Mouse (Mus musculus) embryonic facial prominence, embryonic 10.5 days (tissue): ENCODE data around the gene Tdrd3. TPM values are rescaled to one million over a fixed set of nuclear protein-coding genes. Genes with fewer than 3 reads are reported as not detected.

Experiments used
- DNase-seq: peaks from one replicate; pipeline ENCODE4 v3.0.0-alpha.2; 2017; ENCODE audit warnings: low spot score
- H3K27ac ChIP-seq: fragments of 300-500 bp; sonication (generic); replicated peaks from 2 replicates; pipeline ENCODE4 v1.5.1; 2016; ENCODE audit warnings: mild to moderate bottlenecking
- H3K27me3 ChIP-seq: fragments of 300-500 bp; sonication (generic); replicated peaks from 2 replicates; pipeline ENCODE4 v1.6.1; 2016; ENCODE audit warnings: low read depth, mild to moderate bottlenecking; ENCODE audit not compliant: poor library complexity, severe bottlenecking
- H3K36me3 ChIP-seq: fragments of 300-500 bp; sonication (generic); replicated peaks from 2 replicates; pipeline ENCODE4 v1.6.1; 2016; ENCODE audit warnings: mild to moderate bottlenecking, moderate library complexity
- H3K4me1 ChIP-seq: fragments of 300-500 bp; sonication (generic); 2 replicates; pipeline ENCODE4 v1.6.1; 2016
- H3K4me3 ChIP-seq: fragments of 300-500 bp; sonication (generic); 2 replicates; pipeline ENCODE4 v1.5.1; 2016; ENCODE audit warnings: mild to moderate bottlenecking, moderate library complexity
- H3K9me3 ChIP-seq: fragments of 300-500 bp; sonication (generic); 2 replicates; pipeline ENCODE4 v1.6.1; 2016; ENCODE audit warnings: mild to moderate bottlenecking
- WGBS: fragments of 180-500 bp; shearing (Covaris S2); methylation state at CpG from one replicate; pipeline ENCODE4 v1.1.7; 2016; 5-methylcytosine and 5-hydroxymethylcytosine counted together
- polyA plus RNA-seq: library from polyadenylated mRNA; unstranded; fragments of >200 nt; fragmentation: Nextera tagmentation; extraction: Ambion mirVana; gene quantifications from 2 replicates; pipeline ENCODE4 v1.2.1, GENCODE M21; 2016

Tdrd3 gene
- polyA plus RNA-seq, 1 experiment from 2014 or later: 38.0 TPM

DNA sequence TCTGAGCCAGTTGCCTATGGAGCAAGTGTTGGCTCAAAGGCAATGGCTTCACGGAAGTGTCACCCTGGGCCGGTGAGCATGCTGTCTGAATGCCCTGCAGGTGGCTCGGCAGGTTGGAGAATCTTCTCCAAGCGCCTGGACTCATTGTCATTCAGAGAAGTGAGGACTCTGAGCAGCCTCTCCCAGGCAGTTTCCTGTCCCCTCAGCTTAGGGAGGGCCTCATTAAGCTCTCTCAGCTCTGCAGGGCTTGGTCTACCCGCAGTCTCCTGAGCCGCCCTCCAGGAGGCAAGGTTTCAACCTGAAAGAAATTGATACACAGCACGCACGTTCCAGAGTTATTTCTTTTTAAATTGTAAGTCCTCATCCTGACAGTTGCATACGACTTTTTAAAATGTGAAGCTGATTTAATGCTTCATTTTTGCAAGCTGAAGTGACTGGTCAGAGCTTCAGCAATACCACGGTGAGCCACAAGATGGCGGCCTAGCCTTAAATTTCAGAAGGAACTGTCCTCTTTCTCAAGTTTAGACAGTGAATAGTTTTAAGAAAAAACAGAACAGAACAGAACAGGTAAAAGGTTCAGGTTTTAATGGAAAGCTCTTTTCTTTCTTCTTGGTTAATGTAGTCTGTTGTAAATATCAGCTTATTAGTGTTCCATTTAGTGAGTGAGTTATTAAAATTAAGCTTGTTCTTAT, 47.7 kb downstream of the Tdrd3 start:
- peak; percentile 77 for DNase-seq
- H3K4me3 ChIP-seq: no peak overlapping the region
- peaks cover 15% of the 10 kb centered on the region for H3K36me3 ChIP-seq
- no peaks in the 10 kb centered on the region for H3K27me3 ChIP-seq
- no peak overlapping the region for H3K27ac ChIP-seq
- WGBS: 17% methylated on average over 11 of the region's 11 CpGs
- no peaks in the 10 kb centered on the region for H3K9me3 ChIP-seq
- no peaks in the 10 kb centered on the region for H3K4me1 ChIP-seq

DNA sequence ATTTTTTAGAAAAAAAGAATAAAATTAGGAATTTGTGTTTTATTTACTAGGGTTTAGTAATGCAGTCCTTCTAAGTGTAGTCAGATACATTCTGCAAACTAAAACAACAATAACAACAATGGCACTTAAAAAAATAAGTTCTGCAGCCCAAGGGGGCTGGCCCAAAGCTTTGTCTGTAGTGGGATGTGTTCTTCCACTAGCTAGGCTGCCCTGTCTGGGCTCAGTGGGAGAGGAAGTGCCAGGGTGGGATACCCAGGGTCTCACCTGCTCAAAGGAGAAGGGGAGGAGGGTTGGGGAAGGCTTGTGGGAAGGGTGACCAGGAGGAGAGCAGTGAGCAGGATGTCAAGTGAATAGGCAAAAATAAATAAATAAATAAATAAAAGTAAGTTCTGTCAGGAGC, 48.2 kb downstream of the Tdrd3 start:
- Histone ChIP-seq H3K27me3 (no peaks in the 10 kb centered on the region), H3K4me1 (no peaks in the 10 kb centered on the region), H3K4me3 (no peak overlapping the region), H3K27ac (no peak overlapping the region), H3K9me3 (no peaks in the 10 kb centered on the region), H3K36me3 (peaks cover 15% of the 10 kb centered on the region)
- no peak for DNase-seq

DNA sequence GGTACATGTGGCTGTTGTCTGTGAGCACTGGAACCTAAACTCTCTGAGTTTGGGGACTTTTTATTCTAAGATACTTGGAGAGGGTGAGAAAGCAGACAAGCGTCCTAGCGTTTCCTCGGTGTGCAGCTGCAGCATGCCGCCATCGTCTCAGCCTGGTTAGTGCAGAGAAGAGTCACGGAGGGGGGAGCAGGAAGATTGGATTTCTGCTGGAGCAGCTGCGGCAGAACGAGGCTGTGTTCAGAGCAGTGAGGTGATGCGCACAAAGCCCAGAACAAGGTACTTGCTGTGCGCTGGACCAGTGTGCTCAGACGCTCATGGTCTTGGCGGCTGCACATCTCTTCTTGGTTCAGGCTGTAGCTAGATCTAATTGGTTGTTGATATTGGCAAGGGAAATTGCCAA, 51.1 kb downstream of the Tdrd3 start:
- Histone ChIP-seq H3K4me3 (no peak overlapping the region), H3K9me3 (no peaks in the 10 kb centered on the region), H3K36me3 (peaks cover 15% of the 10 kb centered on the region), H3K27me3 (no peaks in the 10 kb centered on the region), H3K27ac (no peak overlapping the region), H3K4me1 (no peaks in the 10 kb centered on the region)
- WGBS: 87% methylated on average over 12 of the region's 12 CpGs
- DNase-seq: no peak

DNA sequence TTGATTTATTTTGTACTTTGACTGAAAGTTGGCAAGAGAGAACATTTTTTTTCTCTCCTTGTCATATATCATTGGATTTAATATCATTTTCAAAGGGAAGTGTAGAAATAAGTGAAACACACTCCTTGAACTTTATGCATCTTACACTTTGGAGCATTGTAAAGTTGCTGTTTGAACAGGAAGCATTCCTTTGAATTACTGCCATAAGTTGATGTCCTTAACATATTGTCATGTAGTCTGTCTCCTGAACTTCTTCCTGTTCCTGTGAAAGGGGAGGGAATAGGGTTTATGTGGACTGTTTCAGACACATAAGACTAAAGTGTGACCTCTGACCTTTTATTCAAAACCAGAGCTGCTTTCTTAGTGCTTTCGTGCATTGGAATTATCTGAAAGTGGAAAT, 55.1 kb downstream of the Tdrd3 start:
- H3K9me3 ChIP-seq: no peaks in the 10 kb centered on the region
- H3K36me3 ChIP-seq: peaks cover 27% of the 10 kb centered on the region
- H3K4me3 ChIP-seq: no peak overlapping the region
- no peaks in the 10 kb centered on the region for H3K4me1 ChIP-seq
- no peak for DNase-seq
- no peaks in the 10 kb centered on the region for H3K27me3 ChIP-seq
- H3K27ac ChIP-seq: no peak overlapping the region
- WGBS: 74% methylated on average over 1 of the region's 1 CpGs

DNA sequence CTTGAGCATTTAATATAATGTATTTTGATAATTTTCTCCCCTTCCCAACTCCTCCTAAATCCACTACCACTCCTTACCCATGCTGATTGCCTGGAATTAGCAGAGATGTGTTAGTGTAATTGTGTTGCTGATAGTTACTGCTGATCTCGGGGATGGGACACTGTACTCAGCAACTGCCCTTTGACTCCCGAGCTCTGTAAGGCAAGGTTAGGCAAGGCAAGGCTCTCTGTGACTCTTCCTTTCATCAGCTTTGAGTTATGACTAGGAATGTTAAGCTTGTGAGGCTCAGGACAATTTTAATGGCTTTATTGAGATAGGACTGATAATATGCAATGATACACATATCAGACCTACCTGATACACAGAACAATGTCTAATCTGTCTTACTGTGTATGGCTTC, 56.3 kb downstream of the Tdrd3 start:
- Histone ChIP-seq H3K4me3 (no peak overlapping the region), H3K9me3 (no peaks in the 10 kb centered on the region), H3K27me3 (no peaks in the 10 kb centered on the region), H3K36me3 (peaks cover 23% of the 10 kb centered on the region), H3K27ac (no peak overlapping the region), H3K4me1 (no peaks in the 10 kb centered on the region)
- 77% methylated on average over 2 of the region's 2 CpGs for WGBS
- no peak for DNase-seq

DNA sequence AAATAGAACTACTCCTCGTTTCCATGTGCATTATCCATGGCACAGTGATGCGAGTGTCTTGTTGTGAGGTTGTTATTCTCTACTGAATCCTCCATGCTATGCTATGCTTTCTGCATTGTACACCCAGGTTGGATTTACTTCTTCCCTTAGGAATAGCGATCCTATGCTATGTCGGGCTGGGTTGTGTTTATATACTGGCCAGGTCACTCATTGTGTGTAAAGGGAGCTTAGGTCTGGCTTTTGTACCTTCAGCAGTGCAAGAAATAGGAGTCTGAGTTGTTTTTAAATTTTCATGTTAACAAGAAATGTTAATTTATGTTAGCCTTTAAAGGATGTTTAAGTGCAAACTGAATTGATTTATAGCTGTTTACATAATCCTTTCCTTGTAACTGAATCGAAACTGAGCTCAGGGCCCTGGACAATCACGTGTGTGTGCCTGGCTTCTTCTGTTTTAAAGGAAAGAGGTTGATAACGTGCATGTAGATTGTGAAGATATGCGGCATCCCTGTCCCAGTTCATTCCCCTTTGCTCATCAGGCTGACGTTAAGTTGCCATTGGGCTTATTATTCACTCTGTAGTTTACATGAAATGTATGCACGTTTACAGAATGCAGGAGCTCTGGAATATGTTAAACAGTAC, 59.4 kb downstream of the Tdrd3 start:
- Histone ChIP-seq H3K27me3 (no peaks in the 10 kb centered on the region), H3K4me3 (no peak overlapping the region), H3K36me3 (peaks cover 31% of the 10 kb centered on the region), H3K27ac (no peak overlapping the region), H3K4me1 (no peaks in the 10 kb centered on the region), H3K9me3 (no peaks in the 10 kb centered on the region)
- 87% methylated on average over 10 of the region's 10 CpGs for WGBS
- no peak for DNase-seq

DNA sequence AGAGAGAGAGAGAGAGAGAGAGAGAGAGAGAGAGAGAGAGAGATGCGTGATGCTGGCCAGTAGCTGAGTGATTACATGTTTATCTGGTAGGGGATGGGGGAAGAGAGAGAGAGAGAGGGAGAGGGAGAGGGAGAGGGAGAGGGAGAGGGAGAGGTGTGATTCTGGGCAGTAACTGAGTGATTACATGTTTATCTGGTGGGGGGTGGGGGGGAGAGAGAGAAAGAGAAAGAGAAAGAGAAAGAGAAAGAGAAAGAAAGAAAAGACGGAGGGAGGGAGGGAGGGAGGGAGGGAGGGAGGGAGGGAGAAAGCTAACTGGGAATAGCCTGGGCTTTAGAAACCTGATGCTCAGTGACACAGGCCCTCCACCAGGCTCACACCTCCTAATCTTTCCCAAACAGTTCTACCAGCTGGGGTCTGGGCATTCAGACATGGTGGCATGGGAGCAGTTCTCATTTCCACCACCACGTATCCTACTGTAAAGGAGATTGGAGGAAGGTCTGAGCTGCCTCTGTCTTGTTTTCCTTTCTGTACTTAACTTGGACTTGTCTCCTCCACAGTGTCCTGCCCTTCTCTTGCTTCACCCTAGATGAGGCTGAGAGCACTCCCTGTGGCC, 62.0 kb downstream of the Tdrd3 start:
- peaks cover 46% of the 10 kb centered on the region for H3K36me3 ChIP-seq
- 73% methylated on average over 2 of the region's 3 CpGs for WGBS

DNA sequence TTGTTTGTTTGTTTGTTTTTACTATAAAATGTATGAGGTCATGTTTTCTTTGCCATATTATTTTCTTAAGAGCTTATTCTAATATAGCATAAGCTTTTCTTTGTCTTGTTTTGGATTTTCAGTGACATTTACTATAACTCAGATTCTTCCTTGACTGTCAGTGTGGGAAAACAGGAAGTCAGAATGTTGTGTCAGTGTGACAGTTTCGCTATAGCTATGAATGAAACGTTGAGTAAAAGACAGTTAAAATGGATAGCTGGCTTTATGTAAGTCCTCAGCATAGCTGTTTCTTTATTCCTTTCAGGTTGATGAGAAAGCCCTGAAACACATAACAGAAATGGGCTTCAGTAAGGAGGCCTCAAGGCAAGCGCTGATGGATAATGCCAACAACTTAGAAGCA, 69.4 kb downstream of the Tdrd3 start:
- Histone ChIP-seq H3K4me1 (no peaks in the 10 kb centered on the region), H3K9me3 (no peaks in the 10 kb centered on the region), H3K4me3 (no peak overlapping the region), H3K27me3 (no peaks in the 10 kb centered on the region), H3K36me3 (peaks cover 52% of the 10 kb centered on the region), H3K27ac (no peak overlapping the region)
- 91% methylated on average over 3 of the region's 3 CpGs for WGBS
- no peak for DNase-seq

More for the DNA sequence above, 62.0 kb downstream of the Tdrd3 start:
- no peak for DNase-seq
- Histone ChIP-seq H3K9me3 (no peaks in the 10 kb centered on the region), H3K27me3 (no peaks in the 10 kb centered on the region), H3K4me1 (no peaks in the 10 kb centered on the region), H3K4me3 (no peak overlapping the region), H3K27ac (no peak overlapping the region)

DNA sequence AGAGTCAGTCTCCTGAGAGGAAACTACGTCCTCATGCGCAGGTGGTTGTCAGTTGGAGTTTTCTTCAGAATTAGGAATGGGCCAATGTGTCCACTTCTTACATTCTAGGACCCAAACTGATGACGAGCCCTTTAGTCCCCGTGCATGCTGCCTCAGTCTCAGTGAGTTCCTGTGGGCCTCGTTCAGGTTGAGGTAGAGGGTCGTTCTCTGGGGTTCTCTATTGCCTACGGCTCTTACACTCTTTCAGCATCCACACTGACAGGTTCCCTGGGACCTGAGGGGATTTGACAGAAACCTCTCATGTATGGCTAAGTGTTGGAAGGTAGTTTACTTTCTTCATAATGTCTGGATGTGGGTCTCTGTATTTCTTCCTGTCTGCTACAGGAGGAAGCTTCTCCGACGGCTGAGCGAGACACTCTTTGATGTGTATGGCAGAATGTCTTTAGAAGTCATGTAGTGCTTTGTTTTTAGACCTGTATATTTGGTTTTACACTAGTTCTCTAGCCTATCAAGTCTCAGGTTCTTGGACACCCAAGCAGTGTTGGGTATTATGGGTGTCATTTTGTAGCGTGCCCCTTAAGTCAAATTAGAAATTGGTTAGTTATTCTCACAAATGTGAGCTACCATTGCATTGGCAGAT, 81.6 kb downstream of the Tdrd3 start:
- WGBS: 94% methylated on average over 11 of the region's 11 CpGs
- Histone ChIP-seq H3K27ac (no peak overlapping the region), H3K9me3 (no peaks in the 10 kb centered on the region), H3K4me1 (no peaks in the 10 kb centered on the region), H3K36me3 (0 out of 2 replicates have a peak, but pooled peaks cover 6% of the 10 kb centered on the region), H3K4me3 (no peak overlapping the region), H3K27me3 (no peaks in the 10 kb centered on the region)
- no peak for DNase-seq

DNA sequence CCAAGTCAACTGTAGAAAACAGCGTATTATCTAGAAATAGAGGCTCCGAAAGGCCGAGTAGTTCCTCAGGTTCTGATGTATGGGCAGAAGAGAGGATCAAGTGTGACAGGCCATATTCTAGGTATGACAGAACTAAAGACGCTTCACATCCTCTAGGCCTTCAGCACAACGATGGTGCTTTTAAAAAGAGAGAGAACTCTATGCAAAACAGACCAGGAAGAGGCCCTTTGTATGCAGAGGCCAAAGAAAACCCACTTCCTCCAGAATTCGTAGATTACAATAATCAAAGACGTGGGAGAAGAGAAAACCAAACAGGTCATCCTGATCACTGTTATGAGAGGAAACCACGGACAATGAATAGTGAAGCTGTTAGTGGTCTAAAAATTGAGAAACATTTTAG, 89.5 kb downstream of the Tdrd3 start:
- WGBS: 94% methylated on average over 8 of the region's 8 CpGs
- Histone ChIP-seq H3K27ac (no peak overlapping the region), H3K36me3 (peaks cover 27% of the 10 kb centered on the region)

DNA sequence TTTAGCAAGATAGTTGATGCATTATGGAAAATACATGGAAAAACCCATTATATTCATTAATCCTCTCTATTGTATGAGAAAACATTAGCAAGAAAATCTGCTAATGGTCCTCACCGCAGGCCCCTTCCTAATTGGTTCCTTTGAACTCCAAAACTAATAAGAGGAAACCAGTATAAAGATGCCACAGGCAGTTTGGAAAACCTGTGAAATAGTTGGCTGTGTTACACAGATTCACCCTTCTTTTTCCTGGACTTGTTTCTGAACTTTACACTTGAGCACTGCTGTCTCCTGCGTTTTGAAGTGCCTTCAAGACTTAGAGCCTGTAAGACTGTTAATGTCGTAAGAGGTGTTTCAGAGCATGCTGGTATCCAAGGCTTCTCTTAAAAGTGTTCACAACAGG, 98.8 kb downstream of the Tdrd3 start:
- Histone ChIP-seq H3K4me1 (no peaks in the 10 kb centered on the region), H3K36me3 (peaks cover 11% of the 10 kb centered on the region; the same call in 1 of the 2 replicates), H3K4me3 (no peak overlapping the region), H3K9me3 (no peaks in the 10 kb centered on the region), H3K27ac (no peak overlapping the region), H3K27me3 (no peaks in the 10 kb centered on the region)
- WGBS: 83% methylated on average over 3 of the region's 3 CpGs
- DNase-seq: no peak

More for the DNA sequence above, 89.5 kb downstream of the Tdrd3 start:
- H3K9me3 ChIP-seq: no peaks in the 10 kb centered on the region
- H3K4me1 ChIP-seq: no peaks in the 10 kb centered on the region
- DNase-seq: no peak
- no peak overlapping the region for H3K4me3 ChIP-seq
- no peaks in the 10 kb centered on the region for H3K27me3 ChIP-seq

DNA sequence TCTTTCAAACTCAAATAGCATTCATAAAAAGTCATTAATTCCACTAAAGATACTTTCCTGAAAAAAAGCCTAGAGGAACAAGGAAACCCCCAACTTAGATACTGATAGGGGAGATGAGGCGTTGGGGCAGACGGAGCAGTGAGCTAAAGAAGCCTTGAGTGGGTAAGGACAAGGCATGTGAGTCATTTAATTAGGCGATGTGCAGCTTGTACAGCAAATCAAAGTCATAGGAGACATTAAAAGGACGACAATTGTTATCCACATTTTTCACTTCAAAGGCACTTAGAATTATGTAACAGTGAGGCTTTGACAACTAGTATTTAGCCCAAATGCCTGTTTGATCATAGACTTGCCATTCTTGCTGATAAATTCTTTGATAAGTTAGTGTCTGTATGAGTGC, 100.9 kb downstream of the Tdrd3 start:
- H3K36me3 ChIP-seq: peaks cover 11% of the 10 kb centered on the region; the same call in 1 of the 2 replicates
- H3K27me3 ChIP-seq: no peaks in the 10 kb centered on the region
- H3K4me1 ChIP-seq: no peaks in the 10 kb centered on the region
- no peak overlapping the region for H3K27ac ChIP-seq
- DNase-seq: no peak
- WGBS: 82% methylated on average over 4 of the region's 4 CpGs
- H3K4me3 ChIP-seq: no peak overlapping the region
- H3K9me3 ChIP-seq: no peaks in the 10 kb centered on the region
